Mouse (Mus musculus): ENCODE measurements around the gene Iqcj.
"Not testable (repeated sequence)": the region's sequence is repeated elsewhere in the genome, so short reads cannot be mapped to it uniquely, and the experiment has no call there.

Gene Iqcj

GRCm38 (mm10) chr3:68071395-68072386 lies 179.7 kb downstream of the Iqcj start:
- DNase-seq (ENCODE audit: low spot score in 2 of 2), result no peak

DNA sequence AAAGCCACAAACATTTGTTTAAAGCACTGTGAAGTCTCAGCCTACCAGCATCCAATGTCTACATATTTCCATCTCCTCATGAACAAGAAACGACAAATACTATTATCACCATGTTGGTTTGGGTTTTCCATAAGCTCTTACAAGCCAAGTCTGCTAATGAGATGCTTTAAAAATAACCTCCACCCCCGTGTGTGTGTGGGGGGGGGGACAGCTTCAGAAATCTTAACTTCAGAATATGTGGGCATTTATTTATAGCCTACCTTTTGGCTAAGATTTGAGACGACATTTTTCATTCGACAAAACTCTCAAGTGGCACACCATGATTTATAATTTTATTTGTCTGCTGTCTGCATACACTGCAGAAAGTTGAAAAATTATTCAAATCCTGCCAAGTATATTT lies 185.4 kb downstream of the Iqcj start:
- DNase-seq (ENCODE audit: low spot score in 2 of 2), result peak in 1 of 2 experiments; percentile 68

GRCm38 (mm10) chr3:68085024-68085423 lies 193.0 kb downstream of the Iqcj start:
- DNase-seq (ENCODE audit: low spot score in 2 of 2), result peak in 1 of 2 experiments; percentile 30

- DNase-seq (ENCODE audit: low spot score in 2 of 2), result no peak
These were observed 200.1 kb downstream of the Iqcj start for GRCm38 (mm10) chr3:68092108-68092507.

- DNase-seq (ENCODE audit: low spot score in 2 of 2), result no peak
These were observed 204.9 kb downstream of the Iqcj start for GRCm38 (mm10) chr3:68096724-68097431.

DNA sequence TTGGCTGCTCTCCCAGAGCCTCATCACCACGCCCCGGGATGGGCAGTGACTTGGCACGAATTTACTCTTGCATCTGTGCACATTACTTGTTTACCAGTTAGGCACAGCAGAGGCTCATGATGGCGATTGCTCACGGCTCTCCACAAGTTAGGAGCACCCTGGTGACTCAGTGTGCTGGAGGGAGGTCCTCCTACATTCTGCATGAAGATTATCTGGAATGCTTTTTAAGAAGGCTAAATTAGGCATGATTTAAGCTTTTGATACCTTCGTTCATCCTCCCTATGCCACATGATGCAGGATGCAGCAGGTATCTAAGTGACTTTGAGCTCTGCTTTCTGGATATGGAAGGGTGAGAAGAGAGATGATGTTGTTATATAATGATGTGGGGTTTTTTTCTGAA lies 207.5 kb downstream of the Iqcj start:
- not testable (repeated sequence) for DNase-seq (ENCODE audit: low spot score in 2 of 2)

- no peak for DNase-seq (ENCODE audit: low spot score in 2 of 2)
These were observed 209.3 kb downstream of the Iqcj start for GRCm38 (mm10) chr3:68101343-68101742.

DNA sequence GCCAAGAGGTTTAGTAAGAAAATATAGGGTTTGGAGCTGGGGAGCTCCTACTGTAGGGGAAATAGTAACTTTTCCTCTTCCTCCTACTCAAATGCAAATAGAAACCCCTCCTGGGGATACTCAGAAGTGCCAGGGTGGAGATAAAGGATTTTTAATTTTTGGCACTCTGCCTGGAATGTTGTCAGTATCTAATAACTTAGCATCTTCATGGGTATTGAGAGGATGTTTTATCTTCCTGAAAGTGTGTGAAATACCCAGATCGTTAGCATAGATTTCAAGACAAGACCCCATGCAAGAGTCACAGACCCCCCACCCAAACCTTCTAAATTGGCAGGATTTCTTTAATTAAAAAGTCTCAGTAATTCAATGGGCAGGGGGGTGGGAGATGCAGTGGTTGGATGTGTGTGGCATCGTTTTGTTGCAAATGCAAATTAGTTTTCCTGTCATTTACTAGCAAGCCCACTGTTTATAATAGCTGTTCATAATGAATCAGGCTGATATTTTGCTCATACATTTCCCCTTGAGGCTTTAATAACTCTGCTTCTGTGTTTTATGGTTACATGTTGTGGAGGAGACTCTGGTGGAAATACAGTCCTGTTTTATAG lies 213.2 kb downstream of the Iqcj start:
- DNase-seq (ENCODE audit: low spot score in 2 of 2), result no peak

Measured in frontal cortex, postnatal 36 days (tissue).